Mouse (Mus musculus) neural tube, embryonic 15.5 days (tissue): ENCODE measurements around the gene Cda. TPM values are rescaled to one million over a fixed set of nuclear protein-coding genes. Genes with fewer than 3 reads are reported as not detected.
A peak's percentile ranks its signal among the peaks of the same experiment; 100 is the strongest.

ENCODE experiments used
- ATAC-seq: fragments of 200-750 bp; cut with Nextera tagmentation; 2 replicates; pipeline ENCODE4 v1.8.0; 2017; ENCODE audit warnings: mild to moderate bottlenecking, moderate TSS enrichment, moderate library complexity; ENCODE audit not compliant: low FRiP score
- H3K27ac ChIP-seq: fragments of 300-500 bp; sonication (generic); replicated peaks from 2 replicates; pipeline ENCODE4 v1.5.1; 2015; ENCODE audit warnings: mild to moderate bottlenecking, inconsistent platforms
- H3K27me3 ChIP-seq: fragments of 300-500 bp; sonication (generic); replicated peaks from 2 replicates; pipeline ENCODE4 v1.6.1; 2015; ENCODE audit warnings: inconsistent platforms
- H3K36me3 ChIP-seq: fragments of 300-500 bp; sonication (generic); 2 replicates; pipeline ENCODE4 v1.6.1; 2015; ENCODE audit warnings: inconsistent platforms
- H3K4me1 ChIP-seq: fragments of 300-500 bp; sonication (generic); 2 replicates; pipeline ENCODE4 v1.6.1; 2015; ENCODE audit warnings: inconsistent platforms
- H3K4me2 ChIP-seq: fragments of 300-500 bp; sonication (generic); 2 replicates; pipeline ENCODE4 v1.6.1; 2015; ENCODE audit warnings: inconsistent platforms, mild to moderate bottlenecking, moderate library complexity
- H3K4me3 ChIP-seq: fragments of 300-500 bp; sonication (generic); replicated peaks from 2 replicates; pipeline ENCODE4 v1.5.1; 2015; ENCODE audit warnings: mild to moderate bottlenecking, inconsistent platforms
- H3K9ac ChIP-seq: fragments of 300-500 bp; sonication (generic); replicated peaks from 2 replicates; pipeline ENCODE4 v1.6.1; 2015; ENCODE audit warnings: mild to moderate bottlenecking, inconsistent platforms
- H3K9me3 ChIP-seq: fragments of 300-500 bp; sonication (generic); replicated peaks from 2 replicates; pipeline ENCODE4 v1.6.1; 2016; ENCODE audit warnings: inconsistent platforms
- WGBS: fragments of 180-500 bp; shearing (Covaris S2); methylation state at CpG from one replicate; pipeline ENCODE4 v1.1.7; 2015; ENCODE audit warnings: mixed read lengths; 5-methylcytosine and 5-hydroxymethylcytosine counted together
- polyA plus RNA-seq: library from polyadenylated mRNA; unstranded; fragments of >200 nt; fragmentation: Nextera tagmentation; extraction: Ambion mirVana; gene quantifications from 2 replicates; pipeline ENCODE4 v1.2.1, GENCODE M21; 2015

The Cda gene
- polyA plus RNA-seq, result 10.1 and 11.9 TPM in 2 replicates

DNA sequence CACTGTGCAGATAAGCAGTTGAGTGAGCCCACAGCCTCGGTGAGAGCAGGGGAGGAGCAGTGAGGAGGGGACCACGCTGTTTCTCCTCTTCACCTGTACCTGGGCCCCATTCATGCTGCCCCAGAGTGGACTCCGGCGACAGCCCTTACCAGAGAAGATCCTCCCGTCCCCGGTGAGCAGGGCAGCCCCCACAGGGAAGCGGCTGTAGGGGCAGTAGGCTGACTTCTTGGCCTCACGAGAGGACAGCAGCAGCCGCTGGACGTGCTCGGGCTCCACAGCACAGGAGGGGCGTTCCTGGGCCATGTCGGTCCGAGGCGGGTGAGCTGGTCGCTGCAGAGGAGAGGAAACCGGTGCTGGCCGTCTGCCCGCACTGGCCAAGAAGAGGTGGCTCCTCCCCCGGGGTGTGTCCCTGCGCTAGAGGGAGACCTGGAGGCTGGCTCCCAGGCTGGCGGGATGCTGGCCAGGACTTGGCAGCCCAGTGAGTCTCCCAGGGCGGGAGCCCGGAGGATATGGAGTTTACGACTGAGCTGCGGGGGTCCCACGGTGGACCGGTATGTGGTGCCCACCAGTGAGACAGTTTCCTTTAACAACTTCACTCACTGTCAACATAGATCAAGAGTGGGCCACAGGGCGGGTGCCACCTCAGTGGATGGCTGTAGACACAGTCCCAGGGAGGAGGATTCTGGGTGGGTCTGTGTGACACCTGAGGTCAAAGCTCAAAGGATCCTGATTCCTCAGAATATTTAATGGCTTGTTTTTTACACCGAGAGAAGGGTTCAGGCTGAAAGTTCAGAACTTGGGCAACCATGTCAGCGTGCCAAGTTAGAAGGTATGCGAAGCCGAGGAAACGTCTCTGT, at the start of gene Cda:
Gene Cda (minus strand): TSS at position 352 of the 857 bp plus-strand sequence.
- WGBS, result 10% methylated on average over 34 of the region's 34 CpGs
- Histone ChIP-seq H3K27me3 (peaks cover 22% of the 10 kb centered on the region), H3K27ac (no peak within 1 kb of the TSS), H3K9ac (peak within 1 kb of the TSS; percentile 15; the same call in 1 of the 2 replicates), H3K9me3 (no peaks in the 10 kb centered on the region), H3K4me2 (peak within 1 kb of the TSS; percentile 57), H3K4me1 (peaks cover 9% of the 10 kb centered on the region), H3K4me3 (peak within 1 kb of the TSS; percentile 32), H3K36me3 (no peaks in the 10 kb centered on the region)
- peak; percentile 70 for ATAC-seq

DNA sequence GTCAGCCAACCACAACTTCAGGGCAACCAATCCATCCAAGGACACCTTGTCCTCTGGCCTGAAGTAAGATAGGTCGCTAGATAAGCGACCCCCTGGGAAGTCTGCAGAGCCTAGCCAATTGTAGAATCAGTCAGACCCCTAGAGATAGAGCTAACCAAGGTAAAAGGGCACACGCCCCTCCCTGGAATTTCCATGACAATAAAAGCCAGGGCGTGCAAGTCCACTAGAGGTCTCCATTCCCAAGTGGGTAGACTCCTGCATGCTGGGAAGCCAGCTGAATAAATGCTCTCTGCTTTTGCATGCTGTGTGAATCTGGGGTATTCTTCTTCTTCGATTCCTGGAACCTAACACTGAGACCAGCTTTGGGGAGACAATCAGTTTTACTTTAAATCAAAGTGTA, 48.6 kb upstream of the Cda start:
- H3K27me3 ChIP-seq, result peaks cover 18% of the 10 kb centered on the region
- whole genome bisulfite sequencing, result 66% methylated on average over 5 of the region's 5 CpGs
- no peaks in the 10 kb centered on the region for H3K9me3 ChIP-seq
- peaks cover 7% of the 10 kb centered on the region for H3K4me1 ChIP-seq
- H3K4me2 ChIP-seq, result no peak overlapping the region
- H3K27ac ChIP-seq, result no peak overlapping the region
- H3K4me3 ChIP-seq, result no peak overlapping the region
- H3K9ac ChIP-seq, result no peak overlapping the region
- H3K36me3 ChIP-seq, result no peaks in the 10 kb centered on the region
- no peak for ATAC-seq

DNA sequence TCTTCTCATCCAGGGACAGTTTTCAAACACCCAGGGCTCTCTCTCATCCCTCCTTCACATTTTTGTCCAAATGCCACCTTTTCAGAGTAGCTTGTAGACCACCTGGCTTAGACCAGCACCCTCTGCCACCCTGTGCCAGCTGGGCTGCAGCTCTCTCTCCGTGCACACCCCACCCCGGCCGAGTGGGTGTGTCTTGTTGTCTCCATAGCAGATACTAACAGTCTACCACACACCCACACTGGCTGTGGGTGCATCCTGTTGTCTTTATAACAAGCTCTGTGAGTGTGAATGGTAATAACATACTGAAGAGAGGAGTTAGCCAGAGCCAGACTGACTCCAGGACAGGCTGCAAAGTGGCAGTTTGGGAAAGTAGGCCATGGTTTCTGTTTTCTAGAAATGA, 48.2 kb upstream of the Cda start:
- Histone ChIP-seq H3K36me3 (no peaks in the 10 kb centered on the region), H3K4me2 (no peak overlapping the region), H3K27me3 (peaks cover 19% of the 10 kb centered on the region), H3K4me3 (no peak overlapping the region), H3K9ac (no peak overlapping the region), H3K4me1 (peaks cover 7% of the 10 kb centered on the region), H3K27ac (no peak overlapping the region), H3K9me3 (no peaks in the 10 kb centered on the region)
- WGBS, result 88% methylated on average over 3 of the region's 3 CpGs
- ATAC-seq, result no peak

DNA sequence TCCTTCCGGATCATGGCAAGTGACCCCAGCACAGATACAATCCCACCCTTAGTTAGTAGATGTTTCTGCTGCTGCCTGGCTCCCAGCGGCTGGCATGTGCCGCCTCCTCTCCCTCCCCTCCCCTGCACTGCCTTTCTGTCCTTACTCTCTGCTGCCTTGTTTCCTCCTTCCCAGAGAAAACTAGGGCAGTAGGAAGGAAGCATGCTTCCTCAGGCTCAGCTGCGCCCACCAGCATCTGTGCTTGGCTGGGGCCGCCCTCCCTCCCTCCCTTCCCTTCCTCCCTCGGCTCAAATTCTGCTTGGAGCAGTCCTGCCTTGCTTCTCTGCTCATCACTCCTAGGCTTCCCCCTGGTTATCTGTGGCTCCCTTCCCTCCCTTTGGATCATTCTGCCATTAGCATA, 46.9 kb upstream of the Cda start:
- ATAC-seq, result no peak
- WGBS, result 30% methylated on average over 6 of the region's 6 CpGs

DNA sequence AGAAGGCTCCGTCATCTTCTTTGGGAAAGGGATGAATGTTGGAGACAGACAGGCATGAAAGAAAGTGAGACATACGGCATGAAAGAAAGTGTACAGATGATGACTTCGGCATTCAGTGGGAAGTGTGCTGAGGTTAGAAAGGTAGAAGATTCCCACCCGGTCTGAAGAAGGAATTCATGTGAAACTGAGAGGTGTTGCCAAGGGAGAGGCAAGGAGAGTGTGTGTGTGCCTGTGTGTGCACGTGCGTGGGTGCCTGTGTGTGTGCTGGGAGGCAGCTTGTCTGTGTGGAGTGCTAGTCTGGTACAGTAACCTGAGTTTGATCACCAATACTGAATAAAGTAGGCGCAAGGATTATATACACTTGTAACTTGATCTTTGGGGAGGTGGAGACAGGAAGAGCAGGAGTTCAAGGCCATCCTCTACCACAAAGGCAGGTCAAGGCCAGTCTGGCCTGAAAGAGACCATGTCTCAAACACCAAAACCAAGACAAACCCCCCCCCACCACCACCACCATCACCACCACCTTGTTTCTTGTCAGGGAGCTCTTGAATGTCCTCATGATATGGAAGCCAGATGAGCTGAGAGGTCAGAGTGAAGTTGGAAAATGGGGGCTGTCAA, 43.8 kb upstream of the Cda start:
- Histone ChIP-seq H3K36me3 (no peaks in the 10 kb centered on the region), H3K9ac (no peak overlapping the region), H3K4me2 (no peak overlapping the region), H3K4me3 (no peak overlapping the region), H3K27ac (no peak overlapping the region), H3K27me3 (peaks cover 24% of the 10 kb centered on the region), H3K9me3 (no peaks in the 10 kb centered on the region), H3K4me1 (peaks cover 7% of the 10 kb centered on the region)
- WGBS, result 50% methylated on average over 7 of the region's 7 CpGs
- no peak for ATAC-seq

More for the DNA sequence above, 46.9 kb upstream of the Cda start:
- Histone ChIP-seq H3K4me3 (no peak overlapping the region), H3K36me3 (no peaks in the 10 kb centered on the region), H3K27me3 (peaks cover 19% of the 10 kb centered on the region), H3K4me2 (no peak overlapping the region), H3K9me3 (no peaks in the 10 kb centered on the region), H3K9ac (no peak overlapping the region), H3K27ac (no peak overlapping the region; the same call in 1 of the 2 replicates), H3K4me1 (peaks cover 7% of the 10 kb centered on the region)

DNA sequence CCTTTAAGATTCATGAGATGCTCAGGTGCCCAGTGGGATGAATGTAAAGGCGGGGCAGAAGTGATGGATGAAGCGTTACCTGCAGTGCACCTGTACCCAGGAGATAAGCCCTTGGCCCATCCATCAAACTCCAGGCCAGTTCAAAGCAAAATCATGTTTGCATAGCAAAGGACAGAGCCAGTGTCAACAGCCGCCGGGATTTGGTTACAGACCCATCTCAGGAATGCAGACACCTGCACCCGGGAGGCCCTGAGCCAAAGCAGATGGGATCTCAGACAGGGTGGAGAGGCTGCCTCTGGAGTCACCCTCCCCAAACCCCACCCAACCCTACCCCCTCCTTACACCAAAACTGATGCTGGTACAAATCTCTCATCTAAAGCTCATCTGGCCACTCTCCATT, 43.2 kb upstream of the Cda start:
- 11% methylated on average over 5 of the region's 5 CpGs for WGBS
- H3K27ac ChIP-seq, result no peak overlapping the region
- H3K9me3 ChIP-seq, result no peaks in the 10 kb centered on the region
- no peaks in the 10 kb centered on the region for H3K36me3 ChIP-seq
- no peak overlapping the region for H3K9ac ChIP-seq
- peaks cover 23% of the 10 kb centered on the region for H3K27me3 ChIP-seq
- H3K4me2 ChIP-seq, result no peak overlapping the region
- H3K4me3 ChIP-seq, result no peak overlapping the region
- H3K4me1 ChIP-seq, result peaks cover 7% of the 10 kb centered on the region
- ATAC-seq, result no peak

DNA sequence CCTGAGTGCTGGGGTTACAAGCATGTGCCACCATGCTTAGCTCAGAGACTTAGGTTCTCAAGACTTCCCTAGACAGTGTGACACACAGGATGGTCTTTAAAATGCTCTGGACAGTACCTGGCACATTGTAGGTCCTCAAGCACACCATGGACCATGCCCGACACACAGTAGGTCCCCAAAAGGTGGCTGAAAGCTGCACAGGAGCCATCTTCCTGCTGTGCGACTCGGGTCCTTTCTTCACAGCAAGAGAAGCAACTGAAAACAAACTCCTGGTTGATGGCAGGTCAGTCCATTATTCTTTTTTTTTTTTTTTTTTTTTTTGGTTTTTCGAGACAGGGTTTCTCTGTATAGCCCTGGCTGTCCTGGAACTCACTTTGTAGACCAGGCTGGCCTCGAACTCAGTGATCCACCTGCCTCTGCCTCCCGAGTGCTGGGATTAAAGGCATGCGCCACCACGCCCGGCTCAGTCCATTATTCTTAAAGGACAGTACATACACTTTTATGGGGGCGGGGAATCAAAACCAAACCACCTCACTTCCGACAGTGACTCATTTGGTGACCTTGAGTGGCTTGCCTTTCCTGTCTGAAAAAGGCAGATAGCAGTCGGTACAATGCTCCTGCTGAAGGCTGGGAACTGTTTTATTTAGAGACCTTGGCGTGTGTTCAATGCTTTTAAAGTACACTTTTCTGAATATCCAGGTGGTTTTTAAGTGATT, 39.8 kb upstream of the Cda start:
- no peak for ATAC-seq

DNA sequence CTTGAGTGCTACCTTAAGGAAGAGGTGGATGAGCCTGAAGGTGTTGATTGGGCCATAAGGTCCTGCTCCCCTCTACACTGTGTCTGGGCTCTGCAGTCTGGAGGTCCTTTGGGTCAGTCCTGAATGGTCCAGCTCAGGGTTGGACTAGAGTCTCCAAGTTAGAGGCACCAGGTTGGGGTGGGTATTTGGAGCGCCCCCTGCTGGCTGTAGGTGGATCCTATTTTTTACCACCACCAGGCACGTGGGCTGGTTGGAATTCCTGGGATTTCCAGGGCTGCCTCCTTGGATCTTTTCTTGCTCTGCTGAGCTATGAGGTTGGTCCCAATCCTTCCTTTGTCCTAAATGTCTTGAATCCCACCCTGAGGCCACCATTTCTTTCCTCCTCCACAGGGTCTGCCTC, 37.0 kb upstream of the Cda start:
- Histone ChIP-seq H3K4me1 (no peaks in the 10 kb centered on the region), H3K4me2 (no peak overlapping the region), H3K27me3 (peaks cover 20% of the 10 kb centered on the region), H3K27ac (no peak overlapping the region), H3K4me3 (no peak overlapping the region), H3K36me3 (no peaks in the 10 kb centered on the region), H3K9ac (no peak overlapping the region), H3K9me3 (no peaks in the 10 kb centered on the region)
- ATAC-seq, result no peak
- 9% methylated on average over 2 of the region's 2 CpGs for whole genome bisulfite sequencing

More for the DNA sequence above, 39.8 kb upstream of the Cda start:
- H3K27ac ChIP-seq, result no peak overlapping the region
- H3K9me3 ChIP-seq, result no peaks in the 10 kb centered on the region
- H3K9ac ChIP-seq, result no peak overlapping the region
- no peaks in the 10 kb centered on the region for H3K36me3 ChIP-seq
- no peak overlapping the region for H3K4me2 ChIP-seq
- H3K27me3 ChIP-seq, result peaks cover 22% of the 10 kb centered on the region
- H3K4me1 ChIP-seq, result no peaks in the 10 kb centered on the region
- H3K4me3 ChIP-seq, result no peak overlapping the region
- 86% methylated on average over 12 of the region's 13 CpGs for WGBS

DNA sequence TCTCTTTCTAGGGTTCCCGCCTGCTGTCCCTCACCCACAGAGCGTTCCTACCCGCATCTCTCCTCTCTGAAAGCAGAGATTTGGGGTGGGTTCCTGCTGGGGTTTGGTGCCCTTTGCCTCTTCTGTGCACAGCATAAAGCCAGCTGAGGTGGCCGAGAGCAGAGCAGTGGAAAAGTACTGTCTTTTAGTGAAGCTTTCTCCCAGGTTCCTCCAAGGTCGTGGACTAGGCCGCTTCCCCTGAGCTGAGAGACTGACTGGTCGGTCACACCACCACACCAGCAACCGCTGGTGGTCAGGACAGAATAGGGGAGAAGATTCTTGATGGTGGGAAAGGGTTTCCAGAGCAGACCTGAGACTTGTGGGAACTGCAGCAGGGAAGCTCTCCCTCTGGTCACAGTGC, 28.9 kb upstream of the Cda start:
- 4% methylated on average over 8 of the region's 8 CpGs for WGBS
- H3K27me3 ChIP-seq, result peaks cover 84% of the 10 kb centered on the region
- no peaks in the 10 kb centered on the region for H3K36me3 ChIP-seq
- no peaks in the 10 kb centered on the region for H3K9me3 ChIP-seq
- H3K4me2 ChIP-seq, result peak overlapping the region; percentile 92
- H3K4me1 ChIP-seq, result peaks cover 34% of the 10 kb centered on the region
- no peak overlapping the region for H3K27ac ChIP-seq
- peak overlapping the region; percentile 58 for H3K4me3 ChIP-seq
- peak overlapping the region; percentile 21; the same call in 1 of the 2 replicates for H3K9ac ChIP-seq
- ATAC-seq, result no peak

DNA sequence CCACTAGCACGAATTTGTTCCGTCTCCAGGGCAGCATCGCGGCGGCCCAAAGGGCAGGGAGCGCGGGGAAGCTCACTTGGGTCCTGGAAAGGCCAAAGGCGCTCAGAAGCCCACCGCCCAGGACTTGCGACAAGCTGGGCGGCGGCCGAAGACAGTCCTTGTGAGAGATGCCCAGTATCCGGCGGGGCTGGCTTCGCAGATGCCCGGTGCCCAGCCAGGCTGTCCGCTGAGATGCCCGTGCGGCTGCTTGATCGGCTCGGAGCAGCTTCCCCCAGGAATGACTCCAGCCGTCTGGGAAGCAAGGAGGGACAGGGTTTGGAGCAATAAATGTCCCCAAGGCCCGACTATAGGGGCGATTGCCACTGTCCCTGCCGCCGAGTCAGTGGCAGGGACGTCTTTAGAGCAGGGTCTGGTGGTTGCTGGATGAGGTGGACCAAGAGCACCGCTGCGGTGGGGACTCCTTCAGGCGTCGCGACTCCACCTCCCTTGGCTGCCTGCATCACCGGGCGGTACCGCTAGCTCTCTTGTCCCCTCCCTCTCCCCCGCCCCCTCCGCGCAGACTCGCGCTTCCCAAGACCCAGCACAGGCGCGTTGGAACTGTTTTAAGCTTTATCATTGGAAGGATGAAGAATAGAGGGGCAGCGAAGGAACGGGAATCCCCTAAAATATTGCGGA, 28.3 kb upstream of the Cda start, which contains the start of gene Fam43b:
Gene Fam43b (minus strand): TSS at position 558 of the 675 bp plus-strand sequence.
- Histone ChIP-seq H3K27me3 (peaks cover 78% of the 10 kb centered on the region), H3K4me2 (peak within 1 kb of the TSS; percentile 92), H3K9me3 (no peaks in the 10 kb centered on the region), H3K36me3 (no peaks in the 10 kb centered on the region), H3K4me3 (peak within 1 kb of the TSS; percentile 58), H3K27ac (no peak within 1 kb of the TSS; the same call in 1 of the 2 replicates), H3K9ac (peak within 1 kb of the TSS; percentile 60), H3K4me1 (peaks cover 34% of the 10 kb centered on the region)
- ATAC-seq, result peak; percentile 88
- WGBS, result 1% methylated on average over 45 of the region's 46 CpGs
